Mouse (Mus musculus): ENCODE measurements around the gene Pes1.
"Not testable (repeated sequence)": the region's sequence is repeated elsewhere in the genome, so short reads cannot be mapped to it uniquely, and the experiment has no call there.

Pes1 gene

GRCm38 (mm10) chr11:3963610-3964415 is at the start of gene Pes1:
Pes1 (plus strand) TSS chr11:3963975.
- CTCF ChIA-PET, result no interaction called here

GRCm38 (mm10) chr11:3914109-3914840 is 49.5 kb upstream of the Pes1 start, which contains the start of gene Slc35e4:
Slc35e4 (minus strand) TSS chr11:3914664.
- CTCF ChIA-PET, result no interaction called here

- CTCF ChIA-PET, result no interaction called here
These were observed 45.0 kb upstream of the Pes1 start for GRCm38 (mm10) chr11:3918738-3919137.

GRCm38 (mm10) chr11:3920476-3920875 is 43.3 kb upstream of the Pes1 start:
- CTCF ChIA-PET, result interaction anchor here (0.6 kb wide), 1 partner anchor 233 kb away, joined by 3 read pairs; no protein-coding TSS in a partner anchor

- CTCF ChIA-PET, result interaction anchor here (0.5 to 1.1 kb wide), 2 partner anchors 10 to 85 kb away, joined by 3 to 4 read pairs; partner anchors contain the start of gene Tcn2
These were observed 42.4 kb upstream of the Pes1 start for GRCm38 (mm10) chr11:3921281-3921850.

GRCm38 (mm10) chr11:3922115-3922514 is 41.7 kb upstream of the Pes1 start:
- CTCF ChIA-PET, result interaction anchor here (0.5 to 1.1 kb wide), 3 partner anchors 10 to 275 kb away, joined by 3 to 12 read pairs (median 4); partner anchors contain the start of gene Tcn2

GRCm38 (mm10) chr11:3922731-3923130 is 41.0 kb upstream of the Pes1 start:
- CTCF ChIA-PET, result no interaction called here

- CTCF ChIA-PET, result interaction anchor here (0.6 kb wide), 1 partner anchor 23 kb away, joined by 3 read pairs; no protein-coding TSS in a partner anchor
These were observed 37.9 kb upstream of the Pes1 start for GRCm38 (mm10) chr11:3925916-3926315.

GRCm38 (mm10) chr11:3930019-3930418 is 33.8 kb upstream of the Pes1 start:
- CTCF ChIA-PET, result no interaction called here

- CTCF ChIA-PET, result interaction anchor here (1.7 kb wide), 1 partner anchor 10 kb away, joined by 4 read pairs; no protein-coding TSS in a partner anchor
These were observed 32.8 kb upstream of the Pes1 start for GRCm38 (mm10) chr11:3930931-3931330.

- CTCF ChIA-PET, result interaction anchor here (1.7 kb wide), 1 partner anchor 10 kb away, joined by 4 read pairs; no protein-coding TSS in a partner anchor
These were observed 32.1 kb upstream of the Pes1 start, which contains the start of gene Tcn2 for GRCm38 (mm10) chr11:3931511-3932211. Tcn2 (minus strand) TSS chr11:3932159.

GRCm38 (mm10) chr11:3933756-3934285 is 30.0 kb upstream of the Pes1 start:
- CTCF ChIA-PET, result no interaction called here

- CTCF ChIA-PET, result no interaction called here
These were observed 28.6 kb upstream of the Pes1 start for GRCm38 (mm10) chr11:3935135-3935534.

GRCm38 (mm10) chr11:3936318-3936717 is 27.5 kb upstream of the Pes1 start:
- CTCF ChIA-PET, result no interaction called here

- CTCF ChIA-PET, result no interaction called here
These were observed 26.4 kb upstream of the Pes1 start for GRCm38 (mm10) chr11:3937321-3937874.

- CTCF ChIA-PET, result no interaction called here
These were observed 22.4 kb upstream of the Pes1 start for GRCm38 (mm10) chr11:3941371-3941770.

- CTCF ChIA-PET, result no interaction called here
These were observed 17.4 kb upstream of the Pes1 start for GRCm38 (mm10) chr11:3946386-3946785.

- CTCF ChIA-PET, result not testable (repeated sequence)
These were observed 8.9 kb upstream of the Pes1 start for GRCm38 (mm10) chr11:3954876-3955275.

GRCm38 (mm10) chr11:3955371-3955770 is 8.4 kb upstream of the Pes1 start:
- CTCF ChIA-PET, result not testable (repeated sequence)

- CTCF ChIA-PET, result no interaction called here
These were observed 2.9 kb upstream of the Pes1 start for GRCm38 (mm10) chr11:3960901-3961300.

- CTCF ChIA-PET, result no interaction called here
These were observed 2.0 kb upstream of the Pes1 start for GRCm38 (mm10) chr11:3961761-3962160.
